Mouse (Mus musculus) adrenal gland, adult 8-10 months (tissue): ENCODE results near the gene Sptssb. TPM values are rescaled to one million over a fixed set of nuclear protein-coding genes. Genes with fewer than 3 reads are reported as not detected.

Experiments
- DNase-seq: peaks from one replicate; pipeline ENCODE4 v3.0.0; 2022
- total RNA-seq, 4 experiments: library from RNA; stranded (reverse); gene quantifications; 2 replicates each; pipeline ENCODE4 v1.2.4; 2022

Gene Sptssb
- total RNA-seq, 4 experiments from 2014 or later, result not detected

GRCm38 (mm10) chr3:69829532-69829931, 30.2 kb downstream of the Sptssb start:
- DNase-seq, result no peak

- no peak for DNase-seq
Measured at GRCm38 (mm10) chr3:69824536-69824935, 35.2 kb downstream of the Sptssb start.

- DNase-seq, result no peak
Measured at GRCm38 (mm10) chr3:69820614-69821013, 39.1 kb downstream of the Sptssb start.

- DNase-seq, result no peak
Measured at GRCm38 (mm10) chr3:69819851-69820200, 39.9 kb downstream of the Sptssb start.

- DNase-seq, result no peak
Measured at GRCm38 (mm10) chr3:69819146-69819850, 40.4 kb downstream of the Sptssb start.

GRCm38 (mm10) chr3:69818466-69818865, 41.3 kb downstream of the Sptssb start:
- DNase-seq, result no peak

GRCm38 (mm10) chr3:69816547-69816946, 43.2 kb downstream of the Sptssb start:
- DNase-seq, result no peak

- no peak for DNase-seq
Measured at GRCm38 (mm10) chr3:69813005-69813695, 46.6 kb downstream of the Sptssb start.

GRCm38 (mm10) chr3:69812442-69812841, 47.3 kb downstream of the Sptssb start:
- DNase-seq, result no peak

GRCm38 (mm10) chr3:69808479-69808878, 51.3 kb downstream of the Sptssb start:
- DNase-seq, result no peak

- no peak for DNase-seq
Measured at GRCm38 (mm10) chr3:69803137-69803536, 56.6 kb downstream of the Sptssb start.

GRCm38 (mm10) chr3:69800829-69801384, 58.8 kb downstream of the Sptssb start:
- no peak for DNase-seq

- no peak for DNase-seq
Measured at GRCm38 (mm10) chr3:69799096-69799495, 60.6 kb downstream of the Sptssb start.

- DNase-seq, result no peak
Measured at GRCm38 (mm10) chr3:69797969-69798368, 61.8 kb downstream of the Sptssb start.

GRCm38 (mm10) chr3:69797533-69797932, 62.2 kb downstream of the Sptssb start:
- DNase-seq, result no peak

GRCm38 (mm10) chr3:69792823-69793417, 66.8 kb downstream of the Sptssb start:
- DNase-seq, result no peak

- no peak for DNase-seq
Measured at GRCm38 (mm10) chr3:69779246-69779796, 80.4 kb downstream of the Sptssb start.

- DNase-seq, result no peak
Measured at GRCm38 (mm10) chr3:69773356-69773755, 86.4 kb downstream of the Sptssb start.

Other genes starting within 250 kb of the Sptssb start
- gene Nmd3, start 138.0 kb downstream of the Sptssb start, total RNA-seq, result 10 to 100 TPM; 79.6 to 98.8 (median 84.5) TPM
- not detected for gene Otol1, start 147.7 kb upstream of the Sptssb start, total RNA-seq